Mouse (Mus musculus) myocyte (in vitro differentiated cells): ENCODE data around the gene Srgap3. TPM values are rescaled to one million over a fixed set of nuclear protein-coding genes. Genes with fewer than 3 reads are reported as not detected.

ENCODE experiments used
- H3K27me3 ChIP-seq: one replicate; pipeline ENCODE4 v1.6.1; 2011; ENCODE audit not compliant: control insufficient read depth, insufficient read depth, insufficient read length
- H3K36me3 ChIP-seq: one replicate; pipeline ENCODE4 v1.6.1; 2011; ENCODE audit not compliant: control insufficient read depth, insufficient read depth
- H3K4me2 ChIP-seq: one replicate; pipeline ENCODE4 v1.6.1; 2011; ENCODE audit warnings: low read depth, control low read depth
- H3K4me3 ChIP-seq: one replicate; pipeline ENCODE4 v1.5.1; 2011; ENCODE audit warnings: mild to moderate bottlenecking, control low read depth, moderate library complexity
- H3K79me2 ChIP-seq: one replicate; pipeline ENCODE4 v1.6.1; 2011; ENCODE audit not compliant: control insufficient read depth, insufficient read depth
- H3ac ChIP-seq: one replicate; pipeline ENCODE4 v1.6.1; 2011; ENCODE audit not compliant: control insufficient read depth, insufficient read length
- CEBPB ChIP-seq: IDR thresholded peaks from 2 replicates; pipeline ENCODE4 v1.6.1; 2011; ENCODE audit warnings: mild to moderate bottlenecking, moderate library complexity; ENCODE audit not compliant: poor library complexity, insufficient read depth, severe bottlenecking
- E2F4 ChIP-seq: IDR thresholded peaks from one replicate; pipeline ENCODE4 v1.6.1; 2011; ENCODE audit warnings: mild to moderate bottlenecking, control low read depth, moderate library complexity; ENCODE audit not compliant: insufficient read depth
- MAX ChIP-seq: IDR thresholded peaks from one replicate; pipeline ENCODE4 v1.6.1; 2011; ENCODE audit warnings: low read depth, mild to moderate bottlenecking, control low read depth
- MYOD1 ChIP-seq, 3 experiments: IDR thresholded peaks; one replicate each; pipeline ENCODE4 v1.6.1; 2011; ENCODE audit warnings: control low read depth in 2 of 3, low read depth in 2 of 3, mild to moderate bottlenecking in 2 of 3, moderate library complexity in 1 of 3; ENCODE audit not compliant: insufficient read length in 2 of 3, control insufficient read depth in 1 of 3
- MYOG ChIP-seq, 3 experiments: IDR thresholded peaks; one replicate each; pipeline ENCODE4 v1.6.1; 2011; ENCODE audit warnings: control low read depth in 2 of 3, low read depth in 2 of 3, mild to moderate bottlenecking in 2 of 3; ENCODE audit not compliant: insufficient read length in 2 of 3, control insufficient read depth in 1 of 3, insufficient read depth in 1 of 3
- POLR2A ChIP-seq: IDR thresholded peaks from one replicate; pipeline ENCODE4 v1.6.1; 2011; ENCODE audit warnings: low read depth, mild to moderate bottlenecking, control low read depth, moderate library complexity; ENCODE audit not compliant: insufficient read length
- POLR2AphosphoS2 ChIP-seq: IDR thresholded peaks from one replicate; pipeline ENCODE4 v1.6.1; 2011; ENCODE audit warnings: low read depth, control low read depth; ENCODE audit not compliant: insufficient read length
- REST ChIP-seq: IDR thresholded peaks from one replicate; pipeline ENCODE4 v1.6.1; 2011; ENCODE audit warnings: mild to moderate bottlenecking, control low read depth, moderate library complexity; ENCODE audit not compliant: insufficient read depth, insufficient read length
- SRF ChIP-seq: IDR thresholded peaks from one replicate; pipeline ENCODE4 v1.6.1; 2011; ENCODE audit warnings: low read depth; ENCODE audit not compliant: control insufficient read depth, insufficient read length
- TCF12 ChIP-seq: IDR thresholded peaks from one replicate; pipeline ENCODE4 v1.6.1; 2011; ENCODE audit warnings: mild to moderate bottlenecking, control low read depth; ENCODE audit not compliant: poor library complexity, insufficient read depth, severe bottlenecking
- TCF3 ChIP-seq: IDR thresholded peaks from one replicate; pipeline ENCODE4 v1.6.1; 2011; ENCODE audit warnings: low read depth, control low read depth; ENCODE audit not compliant: insufficient read length
- USF1 ChIP-seq: IDR thresholded peaks from one replicate; pipeline ENCODE4 v1.6.1; 2011; ENCODE audit warnings: low read depth, mild to moderate bottlenecking, control low read depth, moderate library complexity
- polyA plus RNA-seq: library from polyadenylated mRNA; unstranded; fragments of >200 nt; fragmentation: generic; extraction: Trizol; gene quantifications from one replicate; pipeline ENCODE4 v1.2.1, GENCODE M21; 2012; ENCODE audit warnings: missing spikeins

Gene Srgap3
- polyA plus RNA-seq, 1 experiment, result 6.9 TPM

- Histone ChIP-seq H3K27me3 (no peaks in the 10 kb centered on the region), H3ac (no peak overlapping the region), H3K4me2 (no peak overlapping the region), H3K79me2 (no peaks in the 10 kb centered on the region), H3K36me3 (no peaks in the 10 kb centered on the region), H3K4me3 (no peak overlapping the region)
- TF ChIP-seq E2F4, result no peak
- TF ChIP-seq POLR2AphosphoS2, result no peak
- no peak for TF ChIP-seq POLR2A
- TF ChIP-seq TCF12, result no peak
Observed at GRCm38 (mm10) chr6:112838879-112839278, 108.2 kb downstream of the Srgap3 start.

GRCm38 (mm10) chr6:112836712-112837111, 110.4 kb downstream of the Srgap3 start:
- Histone ChIP-seq H3K4me3 (no peak overlapping the region), H3ac (no peak overlapping the region), H3K36me3 (no peaks in the 10 kb centered on the region), H3K27me3 (no peaks in the 10 kb centered on the region), H3K79me2 (no peaks in the 10 kb centered on the region), H3K4me2 (no peak overlapping the region)
- TF ChIP-seq CEBPB (no peak), REST (no peak), E2F4 (no peak), MAX (no peak)

GRCm38 (mm10) chr6:112835413-112835812, 111.7 kb downstream of the Srgap3 start:
- Histone ChIP-seq H3K79me2 (no peaks in the 10 kb centered on the region), H3K36me3 (no peaks in the 10 kb centered on the region), H3K4me2 (no peak overlapping the region), H3K4me3 (no peak overlapping the region), H3K27me3 (no peaks in the 10 kb centered on the region), H3ac (no peak overlapping the region)
- no peak for TF ChIP-seq POLR2AphosphoS2
- TF ChIP-seq POLR2A, result no peak
- no peak for TF ChIP-seq MAX
- no peak for TF ChIP-seq CEBPB
- TF ChIP-seq SRF, result no peak
- no peak for TF ChIP-seq MYOG (IDR thresholded peaks at IDR 0.05; ENCODE audit: control insufficient read depth in 1 of 3, insufficient read depth in 1 of 3, insufficient read length in 2 of 3, low read depth in 2 of 3)
- TF ChIP-seq MYOD1 (IDR thresholded peaks at IDR 0.05; ENCODE audit: control insufficient read depth in 1 of 3, insufficient read length in 2 of 3, low read depth in 2 of 3), result no peak
- no peak for TF ChIP-seq USF1
- TF ChIP-seq REST, result no peak

DNA sequence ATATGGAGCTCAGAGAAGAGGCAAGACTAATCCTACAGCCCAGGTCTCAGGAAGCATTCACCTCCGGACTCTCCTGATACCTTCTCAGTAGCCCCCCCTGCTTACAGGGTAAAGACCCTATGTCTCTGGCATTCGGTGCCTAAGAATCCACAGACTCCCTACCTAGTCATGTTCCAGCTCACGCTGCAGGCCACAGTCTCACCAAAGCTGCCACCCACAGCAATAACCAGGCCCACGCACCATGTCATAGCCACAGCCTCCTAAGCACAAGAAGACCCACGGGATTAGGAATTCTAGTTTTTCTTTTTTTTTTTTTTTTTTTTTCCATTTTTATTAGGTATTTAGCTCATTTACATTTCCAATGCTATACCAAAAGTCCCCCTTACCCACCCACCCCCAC, 112.6 kb downstream of the Srgap3 start:
- Histone ChIP-seq H3ac (no peak overlapping the region), H3K4me3 (no peak overlapping the region), H3K79me2 (no peaks in the 10 kb centered on the region), H3K36me3 (no peaks in the 10 kb centered on the region), H3K4me2 (no peak overlapping the region), H3K27me3 (no peaks in the 10 kb centered on the region)
- TF ChIP-seq E2F4, result no peak
- TF ChIP-seq MYOG (IDR thresholded peaks at IDR 0.05; ENCODE audit: control insufficient read depth in 1 of 3, insufficient read depth in 1 of 3, insufficient read length in 2 of 3, low read depth in 2 of 3), result no peak
- no peak for TF ChIP-seq TCF12

DNA sequence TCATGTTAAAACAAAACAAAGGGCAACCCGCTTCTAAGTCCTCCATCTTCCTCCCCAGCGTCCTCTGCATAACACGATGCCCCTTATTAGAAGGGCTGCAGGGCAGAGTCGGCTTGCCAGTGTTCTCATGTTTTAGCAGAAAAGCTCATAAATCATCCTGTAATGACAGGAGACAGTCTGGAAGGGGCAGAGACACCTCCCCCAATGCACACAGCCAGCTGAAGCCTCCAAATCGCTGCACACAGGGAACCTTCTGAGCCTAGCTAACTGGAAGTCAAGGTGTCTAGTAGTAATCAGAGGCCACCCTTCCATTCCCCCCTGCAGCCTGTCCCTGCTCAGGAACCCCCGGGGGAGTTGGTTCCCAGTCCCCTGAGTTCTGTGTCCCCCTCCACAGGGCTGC, 113.3 kb downstream of the Srgap3 start:
- no peaks in the 10 kb centered on the region for H3K27me3 ChIP-seq
- no peak overlapping the region for H3ac ChIP-seq
- TF ChIP-seq USF1 (no peak), POLR2A (no peak), MAX (no peak), POLR2AphosphoS2 (no peak), CEBPB (no peak), REST (no peak), MYOG (IDR thresholded peaks at IDR 0.05; ENCODE audit: control insufficient read depth in 1 of 3, insufficient read depth in 1 of 3, insufficient read length in 2 of 3, low read depth in 2 of 3) (no peak), SRF (no peak), MYOD1 (IDR thresholded peaks at IDR 0.05; ENCODE audit: control insufficient read depth in 1 of 3, insufficient read length in 2 of 3, low read depth in 2 of 3) (no peak), TCF12 (no peak), TCF3 (no peak), E2F4 (no peak)
- H3K79me2 ChIP-seq, result no peaks in the 10 kb centered on the region
- H3K4me2 ChIP-seq, result no peak overlapping the region
- no peaks in the 10 kb centered on the region for H3K36me3 ChIP-seq
- no peak overlapping the region for H3K4me3 ChIP-seq

DNA sequence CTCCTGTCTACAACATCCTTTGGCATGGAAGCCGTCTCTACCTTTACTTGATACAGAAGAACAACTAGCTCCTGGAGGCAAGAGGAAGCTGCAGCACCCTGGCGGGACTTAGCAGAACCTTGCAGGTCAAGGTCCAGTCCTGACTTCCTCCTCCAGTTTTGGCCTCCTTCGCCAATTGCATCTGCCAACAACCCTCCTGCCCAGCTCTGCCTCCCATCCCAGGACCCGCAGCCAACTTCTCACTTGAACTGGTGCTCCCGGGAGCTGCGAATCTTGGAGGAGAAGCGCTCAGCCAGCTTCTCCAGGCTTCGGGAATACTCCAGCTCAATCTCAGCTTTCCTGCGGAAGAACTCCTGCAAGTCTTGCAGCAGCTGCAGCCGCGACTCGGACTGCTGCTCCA, 117.9 kb downstream of the Srgap3 start:
- Histone ChIP-seq H3K36me3 (no peaks in the 10 kb centered on the region), H3K4me3 (no peak overlapping the region), H3K27me3 (no peaks in the 10 kb centered on the region), H3ac (no peak overlapping the region), H3K4me2 (no peak overlapping the region), H3K79me2 (no peaks in the 10 kb centered on the region)
- no peak for TF ChIP-seq MYOD1 (IDR thresholded peaks at IDR 0.05; ENCODE audit: control insufficient read depth in 1 of 3, insufficient read length in 2 of 3, low read depth in 2 of 3)
- no peak for TF ChIP-seq TCF12
- TF ChIP-seq MYOG (IDR thresholded peaks at IDR 0.05; ENCODE audit: control insufficient read depth in 1 of 3, insufficient read depth in 1 of 3, insufficient read length in 2 of 3, low read depth in 2 of 3), result no peak
- TF ChIP-seq REST, result no peak
- no peak for TF ChIP-seq MAX
- TF ChIP-seq SRF, result no peak
- no peak for TF ChIP-seq E2F4
- TF ChIP-seq POLR2AphosphoS2, result no peak
- no peak for TF ChIP-seq USF1
- no peak for TF ChIP-seq CEBPB
- TF ChIP-seq POLR2A, result no peak
- TF ChIP-seq TCF3, result no peak
